Mouse (Mus musculus): ENCODE measurements around the gene Tmem190. TPM values are rescaled to one million over a fixed set of nuclear protein-coding genes. Genes with fewer than 3 reads are reported as not detected.
"Not testable (repeated sequence)": the region's sequence is repeated elsewhere in the genome, so short reads cannot be mapped to it uniquely, and the experiment has no call there.

Tmem190 gene
- polyA plus RNA-seq, 1 experiment from 2014 or later: not detected

DNA sequence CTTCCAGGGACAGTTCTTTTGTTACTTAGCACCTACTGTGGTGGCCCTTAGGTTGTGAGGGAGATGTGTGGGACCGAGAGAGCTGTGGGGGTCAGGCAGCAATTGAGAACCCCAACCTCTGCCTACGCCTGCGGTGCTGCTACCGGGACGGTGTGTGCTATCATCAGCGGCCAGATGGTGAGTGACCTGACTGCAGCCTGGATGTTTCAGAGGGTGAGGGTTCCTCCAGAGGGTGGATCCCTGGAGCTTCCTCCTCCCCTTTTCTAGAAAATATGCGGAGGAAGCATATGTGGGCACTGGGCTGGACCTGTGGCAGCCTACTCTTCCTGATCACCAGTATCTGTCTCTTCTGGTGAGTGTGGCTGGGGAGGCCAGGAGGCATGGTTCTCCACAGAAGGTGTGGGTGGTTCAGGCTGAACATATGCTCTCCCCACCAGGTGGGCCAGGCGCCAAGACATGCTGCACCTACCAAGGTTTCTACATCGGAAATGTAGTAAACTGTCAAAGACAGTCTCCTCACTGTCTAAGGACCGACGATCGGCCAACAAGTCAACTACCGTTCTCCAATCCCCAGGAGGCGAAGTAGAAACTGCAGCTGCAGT is 1.0 kb downstream of the Tmem190 start:
- Histone ChIP-seq H3K27me3 (replicated peaks; ENCODE audit: control insufficient read depth, insufficient read depth, low read length) (peaks cover 11% of the 10 kb centered on the region), H3K9ac (ENCODE audit: low read depth, low read length) (no peak overlapping the region)
- WGBS: 83% methylated on average over 14 of the region's 14 CpGs

DNA sequence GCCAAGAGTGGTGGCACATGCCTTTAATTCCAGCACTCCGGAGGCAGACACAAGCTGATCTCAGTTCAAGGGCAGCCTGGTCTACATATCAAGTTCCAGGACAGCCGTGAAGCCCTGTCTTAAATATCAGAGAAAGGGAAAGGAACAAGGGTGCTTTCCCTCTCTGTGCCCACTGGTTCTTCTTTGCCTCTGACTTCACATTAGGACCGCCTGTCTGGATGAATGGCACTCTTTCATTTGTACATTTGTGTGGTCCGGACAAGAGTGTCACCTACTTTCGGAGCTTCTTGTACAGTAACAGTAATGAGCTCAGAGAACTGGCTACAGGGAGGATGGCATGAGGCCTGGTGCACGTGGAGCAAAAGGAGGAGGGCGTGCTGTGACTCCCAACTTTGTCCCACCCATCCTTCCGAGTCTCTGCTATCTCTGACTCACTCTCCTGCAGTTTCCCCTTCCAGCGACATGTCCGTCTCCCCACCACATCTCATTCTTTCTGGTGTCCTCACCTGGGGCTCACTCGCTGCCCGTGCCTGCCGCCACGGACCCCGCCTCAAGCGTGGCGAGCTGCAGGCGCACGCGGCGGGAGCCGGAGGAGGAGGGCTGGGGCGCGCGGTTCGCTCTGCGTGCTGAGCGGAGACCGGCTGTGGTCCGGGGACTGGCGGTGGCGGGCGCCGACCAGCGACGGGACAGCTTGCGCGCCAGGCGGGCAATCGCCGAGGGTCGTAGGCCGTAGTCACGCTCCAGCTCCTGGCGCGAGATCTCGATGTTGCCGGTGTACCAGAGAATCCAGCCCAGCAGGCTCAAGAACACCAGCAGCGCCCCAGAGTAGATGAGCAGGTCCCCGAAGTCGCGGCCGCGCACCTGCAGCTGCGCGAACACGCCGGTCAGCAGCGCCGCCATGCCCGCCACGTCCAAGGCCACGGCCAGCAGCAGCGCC is 6.0 kb downstream of the Tmem190 start:
- ATAC-seq (ENCODE audit: low read depth) (peak; percentile 31), DNase-seq (ENCODE audit: low spot score) (peak; percentile 62)
- peaks cover 2% of the 10 kb centered on the region for H3K36me3 ChIP-seq (ENCODE audit: control insufficient read depth, insufficient read depth, low read length)
- WGBS: 2% methylated on average over 47 of the region's 64 CpGs
- peak overlapping the region; percentile 44 for H3K27ac ChIP-seq (replicated peaks; ENCODE audit: low read depth, low read length)
- peak overlapping the region; percentile 96 for H3K4me2 ChIP-seq (ENCODE audit: low read depth, low read length)
- H3K9ac ChIP-seq (ENCODE audit: low read depth, low read length): peak overlapping the region; percentile 79
- no peaks in the 10 kb centered on the region for H3K9me3 ChIP-seq (ENCODE audit: control insufficient read depth, low read length)
- H3K27me3 ChIP-seq (replicated peaks; ENCODE audit: control insufficient read depth, insufficient read depth, low read length): no peaks in the 10 kb centered on the region; the same call in 1 of the 2 replicates
- peak overlapping the region; percentile 61 for H3K4me3 ChIP-seq (ENCODE audit: low read depth, low read length)
- peaks cover 7% of the 10 kb centered on the region for H3K4me1 ChIP-seq (ENCODE audit: control insufficient read depth, insufficient read depth, low read length)

More for the DNA sequence above, 1.0 kb downstream of the Tmem190 start:
- Histone ChIP-seq H3K4me3 (ENCODE audit: low read depth, low read length) (no peak overlapping the region), H3K4me2 (ENCODE audit: low read depth, low read length) (no peak overlapping the region), H3K27ac (replicated peaks; ENCODE audit: low read depth, low read length) (no peak overlapping the region), H3K9me3 (ENCODE audit: control insufficient read depth, low read length) (no peaks in the 10 kb centered on the region), H3K36me3 (ENCODE audit: control insufficient read depth, insufficient read depth, low read length) (no peaks in the 10 kb centered on the region), H3K4me1 (ENCODE audit: control insufficient read depth, insufficient read depth, low read length) (peaks cover 6% of the 10 kb centered on the region)
- ATAC-seq (ENCODE audit: low read depth): no peak
- no peak for DNase-seq (ENCODE audit: low spot score)

DNA sequence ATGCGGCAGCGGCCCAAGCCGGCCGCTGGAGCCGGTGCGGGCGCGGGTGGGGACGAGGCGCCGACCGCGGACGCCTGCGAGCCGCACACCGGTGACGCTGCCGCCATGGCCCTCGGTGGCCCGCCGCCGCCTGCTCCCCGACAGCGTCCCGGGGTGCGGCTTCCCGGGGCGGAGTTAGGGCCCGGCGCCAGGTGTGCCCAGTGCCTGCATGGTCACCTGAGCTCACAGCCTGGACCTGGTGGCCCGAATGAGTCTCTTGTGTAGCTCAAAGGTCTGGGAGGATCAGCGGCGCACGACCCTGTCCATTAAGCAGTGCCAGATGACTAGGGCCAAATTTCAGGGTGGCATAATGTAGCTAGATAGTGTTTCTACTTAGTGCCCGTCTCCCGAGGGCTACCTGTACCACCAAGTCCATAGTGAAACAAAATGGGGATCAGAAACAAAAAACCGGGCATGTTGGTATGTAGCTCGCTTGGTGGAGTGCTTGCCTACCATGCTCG is 6.7 kb downstream of the Tmem190 start, which contains the start of gene Tmem238:
Tmem238 (minus strand) TSS at position 221 of the 500 bp plus-strand sequence.
- 0 out of 2 replicates have a peak, but pooled peaks have one; percentile 12 for ATAC-seq (ENCODE audit: low read depth)

DNA sequence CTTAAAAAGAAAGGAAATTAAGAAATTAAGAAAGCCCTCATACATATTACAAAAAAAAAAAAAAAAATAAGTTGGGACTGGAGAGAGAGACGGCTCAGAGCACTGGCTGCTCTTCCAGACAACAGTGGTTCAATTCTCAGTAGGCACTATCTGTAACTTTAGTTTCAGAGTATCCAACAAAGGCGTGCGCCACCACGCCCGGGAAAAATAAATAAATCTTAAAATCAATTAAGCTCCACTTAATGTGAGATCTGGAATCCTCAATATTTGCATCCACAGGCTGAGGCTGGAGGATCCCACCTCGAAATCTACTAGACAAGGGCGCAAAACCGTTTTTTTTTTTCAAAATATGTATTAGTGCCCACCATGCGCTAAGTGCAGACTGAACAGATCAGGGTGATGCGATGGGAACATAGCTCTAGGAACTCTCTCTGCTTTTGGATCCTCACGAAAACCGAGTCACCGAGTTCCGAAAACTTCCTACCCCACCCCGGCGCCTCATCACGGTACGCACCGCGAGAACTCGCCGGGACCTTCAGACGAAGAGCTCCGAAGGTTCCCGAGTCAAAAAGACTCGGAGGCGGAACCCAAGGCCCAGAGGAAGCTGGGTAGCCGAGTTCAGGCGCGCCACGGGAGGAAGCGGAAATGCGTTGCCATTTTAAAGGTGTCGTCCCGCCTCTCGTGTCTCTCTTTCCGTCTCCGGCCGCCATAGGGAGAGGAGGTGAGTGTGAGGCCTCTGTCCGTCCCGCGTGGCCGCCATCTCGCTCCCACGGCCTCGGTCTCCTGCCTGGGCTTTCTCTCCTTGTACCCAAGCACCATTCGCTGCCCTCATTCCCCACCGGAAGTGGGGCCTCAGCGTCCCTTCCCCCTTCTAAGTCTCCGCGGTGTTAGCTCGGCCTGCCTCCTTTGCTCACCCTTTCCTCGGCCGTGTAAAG is 9.8 kb downstream of the Tmem190 start, which contains the start of gene Rpl28:
Rpl28 (plus strand) TSS at position 597 of the 935 bp plus-strand sequence.
- Histone ChIP-seq H3K27ac (replicated peaks; ENCODE audit: low read depth, low read length) (peak within 1 kb of the TSS; percentile 96), H3K27me3 (replicated peaks; ENCODE audit: control insufficient read depth, insufficient read depth, low read length) (no peaks in the 10 kb centered on the region; the same call in 1 of the 2 replicates), H3K4me1 (ENCODE audit: control insufficient read depth, insufficient read depth, low read length) (peaks cover 10% of the 10 kb centered on the region), H3K4me3 (ENCODE audit: low read depth, low read length) (peak within 1 kb of the TSS; percentile 91), H3K9me3 (ENCODE audit: control insufficient read depth, low read length) (no peaks in the 10 kb centered on the region), H3K9ac (ENCODE audit: low read depth, low read length) (peak within 1 kb of the TSS; percentile 99), H3K4me2 (ENCODE audit: low read depth, low read length) (peak within 1 kb of the TSS; percentile 95), H3K36me3 (ENCODE audit: control insufficient read depth, insufficient read depth, low read length) (peaks cover 40% of the 10 kb centered on the region)
- DNase-seq (ENCODE audit: low spot score) (peak; percentile 99), ATAC-seq (ENCODE audit: low read depth) (peak; percentile 95)
- 2% methylated on average over 41 of the region's 54 CpGs for WGBS

More for the DNA sequence above, 6.7 kb downstream of the Tmem190 start, which contains the start of gene Tmem238:
- Histone ChIP-seq H3K4me2 (ENCODE audit: low read depth, low read length) (peak within 1 kb of the TSS; percentile 96), H3K9me3 (ENCODE audit: control insufficient read depth, low read length) (no peaks in the 10 kb centered on the region), H3K27me3 (replicated peaks; ENCODE audit: control insufficient read depth, insufficient read depth, low read length) (no peaks in the 10 kb centered on the region; the same call in 1 of the 2 replicates), H3K4me1 (ENCODE audit: control insufficient read depth, insufficient read depth, low read length) (peaks cover 10% of the 10 kb centered on the region), H3K27ac (replicated peaks; ENCODE audit: low read depth, low read length) (peak within 1 kb of the TSS; percentile 44), H3K4me3 (ENCODE audit: low read depth, low read length) (peak within 1 kb of the TSS; percentile 61), H3K36me3 (ENCODE audit: control insufficient read depth, insufficient read depth, low read length) (peaks cover 9% of the 10 kb centered on the region), H3K9ac (ENCODE audit: low read depth, low read length) (peak within 1 kb of the TSS; percentile 79)
- no peak for DNase-seq (ENCODE audit: low spot score)
- 14% methylated on average over 16 of the region's 40 CpGs for WGBS

DNA sequence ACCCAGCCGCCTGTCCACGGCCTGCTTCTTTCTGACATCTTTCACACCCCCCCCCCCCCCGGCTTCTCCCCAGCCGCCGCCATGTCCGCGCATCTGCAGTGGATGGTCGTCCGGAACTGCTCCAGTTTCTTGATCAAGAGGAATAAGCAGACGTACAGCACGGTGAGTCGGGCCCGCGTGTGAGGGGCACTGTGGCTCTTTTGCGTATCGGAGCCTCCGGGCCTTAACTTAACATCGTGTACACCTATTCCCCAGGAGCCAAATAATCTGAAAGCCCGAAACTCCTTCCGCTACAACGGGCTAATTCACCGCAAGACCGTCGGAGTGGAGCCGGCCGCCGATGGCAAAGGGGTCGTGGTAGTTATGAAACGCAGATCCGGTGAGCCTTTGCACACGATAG is 10.5 kb downstream of the Tmem190 start:
- H3K4me2 ChIP-seq (ENCODE audit: low read depth, low read length): peak overlapping the region; percentile 95
- H3K4me1 ChIP-seq (ENCODE audit: control insufficient read depth, insufficient read depth, low read length); DNase-seq (ENCODE audit: low spot score); H3K9me3 ChIP-seq (ENCODE audit: control insufficient read depth, low read length); H3K27me3 ChIP-seq (replicated peaks; ENCODE audit: control insufficient read depth, insufficient read depth, low read length): not testable (repeated sequence)
- peak overlapping the region; percentile 96 for H3K27ac ChIP-seq (replicated peaks; ENCODE audit: low read depth, low read length)
- ATAC-seq (ENCODE audit: low read depth): peak; percentile 2; the same call in 1 of the 2 replicates
- WGBS: under 1% methylated on average over 29 of the region's 31 CpGs
- H3K4me3 ChIP-seq (ENCODE audit: low read depth, low read length): peak overlapping the region; percentile 91
- H3K9ac ChIP-seq (ENCODE audit: low read depth, low read length): peak overlapping the region; percentile 99
- H3K36me3 ChIP-seq (ENCODE audit: control insufficient read depth, insufficient read depth, low read length): peaks cover 44% of the 10 kb centered on the region

DNA sequence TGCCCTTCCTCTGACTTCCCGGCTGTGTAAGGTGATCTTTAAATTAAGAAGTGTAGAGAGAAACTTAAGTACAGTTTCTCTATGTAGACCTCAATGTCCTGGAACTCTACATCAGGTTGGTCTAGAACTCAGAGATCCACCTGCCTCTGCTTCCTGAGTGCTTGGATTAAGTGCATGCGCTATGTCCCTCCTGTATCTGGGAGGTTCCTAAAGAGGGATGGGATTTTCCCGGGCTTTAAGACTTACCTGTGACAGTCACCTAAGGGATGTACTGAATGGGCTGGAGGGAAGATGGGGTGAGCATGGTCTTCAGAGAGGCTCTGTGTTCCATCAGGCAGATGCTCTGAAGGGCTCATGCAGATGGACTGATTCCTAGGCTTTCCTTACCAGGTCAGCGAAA is 10.9 kb downstream of the Tmem190 start:
- Histone ChIP-seq H3K9me3 (ENCODE audit: control insufficient read depth, low read length) (no peaks in the 10 kb centered on the region), H3K9ac (ENCODE audit: low read depth, low read length) (peak overlapping the region; percentile 99), H3K27me3 (replicated peaks; ENCODE audit: control insufficient read depth, insufficient read depth, low read length) (no peaks in the 10 kb centered on the region; the same call in 1 of the 2 replicates), H3K36me3 (ENCODE audit: control insufficient read depth, insufficient read depth, low read length) (peaks cover 44% of the 10 kb centered on the region), H3K4me3 (ENCODE audit: low read depth, low read length) (peak overlapping the region; percentile 91), H3K27ac (replicated peaks; ENCODE audit: low read depth, low read length) (peak overlapping the region; percentile 96), H3K4me1 (ENCODE audit: control insufficient read depth, insufficient read depth, low read length) (peaks cover 5% of the 10 kb centered on the region; the same call in 1 of the 2 replicates), H3K4me2 (ENCODE audit: low read depth, low read length) (peak overlapping the region; percentile 95)
- DNase-seq (ENCODE audit: low spot score): no peak
- WGBS: 43% methylated on average over 4 of the region's 4 CpGs
- ATAC-seq (ENCODE audit: low read depth): no peak

DNA sequence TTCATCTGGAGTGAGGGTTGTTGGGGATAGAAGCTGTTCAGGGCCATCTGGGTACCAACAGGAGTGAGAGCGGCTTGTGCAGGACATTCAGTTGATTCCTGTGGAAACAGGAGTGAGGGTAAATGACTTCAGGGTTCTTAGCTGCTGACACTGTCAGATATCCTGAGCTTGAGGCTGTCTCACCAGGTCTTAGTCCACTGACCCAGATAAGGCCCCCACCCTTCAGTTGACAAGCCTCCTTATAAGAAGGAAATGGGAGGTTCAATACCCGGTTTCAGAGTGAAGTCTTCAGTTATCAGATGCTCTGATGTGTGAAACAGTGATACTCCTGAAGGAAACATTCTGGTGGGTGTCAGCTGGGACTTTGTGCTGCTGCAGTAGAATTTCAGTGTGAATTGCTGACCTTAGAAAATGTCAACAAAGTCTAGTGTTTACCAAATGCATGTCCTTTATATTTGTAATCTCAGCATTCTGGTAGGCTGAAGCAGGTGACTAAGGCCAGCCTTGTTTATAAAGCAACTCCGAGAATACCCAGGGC is 12.0 kb downstream of the Tmem190 start:
- H3K27me3 ChIP-seq (replicated peaks; ENCODE audit: control insufficient read depth, insufficient read depth, low read length): no peaks in the 10 kb centered on the region
- ATAC-seq (ENCODE audit: low read depth) (no peak), DNase-seq (ENCODE audit: low spot score) (no peak)
- H3K4me3 ChIP-seq (ENCODE audit: low read depth, low read length): no peak overlapping the region
- no peak overlapping the region for H3K27ac ChIP-seq (replicated peaks; ENCODE audit: low read depth, low read length)
- peak overlapping the region; percentile 95; the same call in 1 of the 2 replicates for H3K4me2 ChIP-seq (ENCODE audit: low read depth, low read length)
- H3K9ac ChIP-seq (ENCODE audit: low read depth, low read length): no peak overlapping the region
- 81% methylated on average over 3 of the region's 3 CpGs for WGBS
- H3K9me3 ChIP-seq (ENCODE audit: control insufficient read depth, low read length): no peaks in the 10 kb centered on the region
- H3K36me3 ChIP-seq (ENCODE audit: control insufficient read depth, insufficient read depth, low read length): peaks cover 44% of the 10 kb centered on the region
- H3K4me1 ChIP-seq (ENCODE audit: control insufficient read depth, insufficient read depth, low read length): 0 out of 2 replicates have a peak, but pooled peaks cover 3% of the 10 kb centered on the region
